Mouse (Mus musculus): ENCODE results near the gene Tiam2. TPM values are rescaled to one million over a fixed set of nuclear protein-coding genes. Genes with fewer than 3 reads are reported as not detected.

Tiam2 gene
- total and polyA plus RNA-seq, 3 experiments: 0.42 to 1.9 TPM; not detected in 1

- no peak overlapping the region for H3K9ac ChIP-seq (ENCODE audit: control insufficient read depth, low read depth, low read length, poor library complexity, severe bottlenecking)
- H3K36me3 ChIP-seq (ENCODE audit: control insufficient read depth in 1 of 2, insufficient read depth in 2 of 2, low read length in 2 of 2): no peaks in the 10 kb centered on the region; a peak in 1 of 4 replicates
- H3K4me1 ChIP-seq (ENCODE audit: control insufficient read depth in 1 of 2, insufficient read depth in 2 of 2, low read length in 2 of 2): peaks cover 0 to 4% of the 10 kb centered on the region in 2 experiments; a peak in 1 of 4 replicates
- H3K27ac ChIP-seq (ENCODE audit: control insufficient read depth, low read depth, low read length): no peak overlapping the region
- H3K4me3 ChIP-seq (ENCODE audit: control insufficient read depth in 1 of 2, insufficient read depth in 1 of 2, low read depth in 2 of 2, low read length in 2 of 2): no peak overlapping the region
- peak; percentile 61 for DNase-seq (ENCODE audit: low read depth, low spot score)
- H3K79me2 ChIP-seq (ENCODE audit: control insufficient read depth, insufficient read depth, low read length, poor library complexity): no peaks in the 10 kb centered on the region
- no peaks in the 10 kb centered on the region for H3K9me3 ChIP-seq (replicated peaks; ENCODE audit: insufficient read depth, low read length)
- no peaks in the 10 kb centered on the region for H3K27me3 ChIP-seq (ENCODE audit: control insufficient read depth in 1 of 2, insufficient read depth in 2 of 2, low read length in 2 of 2)
- no peak for TF ChIP-seq HCFC1 (IDR thresholded peaks at IDR 0.05; ENCODE audit: low read depth, low read length)
- no peak for TF ChIP-seq MYB (IDR thresholded peaks at IDR 0.05; ENCODE audit: low read depth, low read length)
- no peak for TF ChIP-seq TAL1 (IDR thresholded peaks at IDR 0.05; ENCODE audit: low read length)
Measured at GRCm38 (mm10) chr17:3514316-3514715, 187.9 kb downstream of the Tiam2 start.

GRCm38 (mm10) chr17:3515851-3516250 is 189.5 kb downstream of the Tiam2 start:
- Histone ChIP-seq H3K36me3 (ENCODE audit: control insufficient read depth in 1 of 2, insufficient read depth in 2 of 2, low read length in 2 of 2) (no peaks in the 10 kb centered on the region; a peak in 1 of 4 replicates), H3K9ac (ENCODE audit: control insufficient read depth, low read depth, low read length, poor library complexity, severe bottlenecking) (no peak overlapping the region), H3K27me3 (ENCODE audit: control insufficient read depth in 1 of 2, insufficient read depth in 2 of 2, low read length in 2 of 2) (no peaks in the 10 kb centered on the region), H3K79me2 (ENCODE audit: control insufficient read depth, insufficient read depth, low read length, poor library complexity) (no peaks in the 10 kb centered on the region), H3K4me1 (ENCODE audit: control insufficient read depth in 1 of 2, insufficient read depth in 2 of 2, low read length in 2 of 2) (peaks cover 0 to 4% of the 10 kb centered on the region in 2 experiments; a peak in 1 of 4 replicates), H3K4me3 (ENCODE audit: control insufficient read depth in 1 of 2, insufficient read depth in 1 of 2, low read depth in 2 of 2, low read length in 2 of 2) (no peak overlapping the region), H3K9me3 (replicated peaks; ENCODE audit: insufficient read depth, low read length) (no peaks in the 10 kb centered on the region), H3K27ac (ENCODE audit: control insufficient read depth, low read depth, low read length) (no peak overlapping the region)
- DNase-seq (ENCODE audit: low read depth, low spot score): no peak
- no peak for TF ChIP-seq E2F4 (IDR thresholded peaks at IDR 0.05; ENCODE audit: borderline replicate concordance, low read depth, low read length)
- no peak for TF ChIP-seq RCOR1 (IDR thresholded peaks at IDR 0.05; ENCODE audit: low read depth, low read length)
- TF ChIP-seq TCF12 (IDR thresholded peaks at IDR 0.05; ENCODE audit: low read depth, low read length): no peak
- TF ChIP-seq SIN3A (IDR thresholded peaks at IDR 0.05; ENCODE audit: low read length): no peak
- no peak for TF ChIP-seq ZC3H11A (IDR thresholded peaks at IDR 0.05; ENCODE audit: low read depth, low read length)
- TF ChIP-seq BHLHE40 (IDR thresholded peaks at IDR 0.05; ENCODE audit: borderline replicate concordance, low read depth, low read length): no peak
- no peak for TF ChIP-seq ZMIZ1 (IDR thresholded peaks at IDR 0.05; ENCODE audit: low read depth, low read length)
- no peak for TF ChIP-seq ELF1 (IDR thresholded peaks at IDR 0.05; ENCODE audit: low read depth, low read length)
- TF ChIP-seq CTCF (IDR thresholded peaks at IDR 0.05 in 2 of 3, conservative IDR thresholded peaks at IDR 0.05 in 1 of 3; ENCODE audit: control insufficient read depth in 1 of 3, insufficient read depth in 1 of 3, low read depth in 2 of 3, low read length in 3 of 3, poor library complexity in 1 of 3, severe bottlenecking in 1 of 3): no peak
- TF ChIP-seq CHD2 (IDR thresholded peaks at IDR 0.05; ENCODE audit: low read length): no peak
- TF ChIP-seq MYB (IDR thresholded peaks at IDR 0.05; ENCODE audit: low read depth, low read length): no peak
- TF ChIP-seq ZKSCAN1 (IDR thresholded peaks at IDR 0.05; ENCODE audit: low read depth, low read length): no peak

GRCm38 (mm10) chr17:3516406-3516805 is 190.0 kb downstream of the Tiam2 start:
- TF ChIP-seq ZC3H11A (IDR thresholded peaks at IDR 0.05; ENCODE audit: low read depth, low read length): no peak
- TF ChIP-seq TAL1 (IDR thresholded peaks at IDR 0.05; ENCODE audit: low read length): no peak
- no peak for TF ChIP-seq MYB (IDR thresholded peaks at IDR 0.05; ENCODE audit: low read depth, low read length)
- TF ChIP-seq RCOR1 (IDR thresholded peaks at IDR 0.05; ENCODE audit: low read depth, low read length): no peak
- TF ChIP-seq MAZ (IDR thresholded peaks at IDR 0.05; ENCODE audit: low read depth, low read length): no peak
- no peak for TF ChIP-seq KAT2A (conservative IDR thresholded peaks at IDR 0.05; ENCODE audit: low read depth, low read length)
- TF ChIP-seq NRF1 (IDR thresholded peaks at IDR 0.05; ENCODE audit: insufficient read depth, low read depth, low read length, poor library complexity, severe bottlenecking): no peak
- TF ChIP-seq MAFK (IDR thresholded peaks at IDR 0.05; ENCODE audit: borderline replicate concordance, low read depth, low read length): no peak
- no peak for TF ChIP-seq CHD2 (IDR thresholded peaks at IDR 0.05; ENCODE audit: low read length)
- no peak for TF ChIP-seq TCF12 (IDR thresholded peaks at IDR 0.05; ENCODE audit: low read depth, low read length)
- TF ChIP-seq POLR2AphosphoS2 (IDR thresholded peaks at IDR 0.05; ENCODE audit: low read length): no peak
- no peak for TF ChIP-seq POLR2A (IDR thresholded peaks at IDR 0.05; ENCODE audit: control insufficient read depth in 1 of 2, insufficient read depth in 1 of 2, low read depth in 1 of 2, low read length in 2 of 2, poor library complexity in 1 of 2)
- TF ChIP-seq GATA1 (IDR thresholded peaks at IDR 0.05; ENCODE audit: low read depth, low read length): no peak
- TF ChIP-seq ETS1 (IDR thresholded peaks at IDR 0.05; ENCODE audit: low read depth, low read length): no peak
- TF ChIP-seq MXI1 (IDR thresholded peaks at IDR 0.05; ENCODE audit: low read depth, low read length): no peak
- no peak for TF ChIP-seq USF1 (IDR thresholded peaks at IDR 0.05; ENCODE audit: low read depth, low read length)
- no peak for TF ChIP-seq ZNF384 (IDR thresholded peaks at IDR 0.05; ENCODE audit: low read depth, low read length)
- no peak for TF ChIP-seq ELF1 (IDR thresholded peaks at IDR 0.05; ENCODE audit: low read depth, low read length)
- H3K9ac ChIP-seq (ENCODE audit: control insufficient read depth, low read depth, low read length, poor library complexity, severe bottlenecking): no peak overlapping the region
- no peaks in the 10 kb centered on the region; a peak in 1 of 4 replicates for H3K36me3 ChIP-seq (ENCODE audit: control insufficient read depth in 1 of 2, insufficient read depth in 2 of 2, low read length in 2 of 2)

More at GRCm38 (mm10) chr17:3516406-3516805, 190.0 kb downstream of the Tiam2 start:
- Histone ChIP-seq H3K4me1 (ENCODE audit: control insufficient read depth in 1 of 2, insufficient read depth in 2 of 2, low read length in 2 of 2) (peaks cover 0 to 4% of the 10 kb centered on the region in 2 experiments; a peak in 1 of 4 replicates), H3K9me3 (replicated peaks; ENCODE audit: insufficient read depth, low read length) (no peaks in the 10 kb centered on the region), H3K79me2 (ENCODE audit: control insufficient read depth, insufficient read depth, low read length, poor library complexity) (no peaks in the 10 kb centered on the region), H3K27me3 (ENCODE audit: control insufficient read depth in 1 of 2, insufficient read depth in 2 of 2, low read length in 2 of 2) (no peaks in the 10 kb centered on the region), H3K27ac (ENCODE audit: control insufficient read depth, low read depth, low read length) (no peak overlapping the region), H3K4me3 (ENCODE audit: control insufficient read depth in 1 of 2, insufficient read depth in 1 of 2, low read depth in 2 of 2, low read length in 2 of 2) (no peak overlapping the region)
- no peak for DNase-seq (ENCODE audit: low read depth, low spot score)

Data from MEL (cell line).